Mouse (Mus musculus) lung, postnatal 0 days (tissue): Measurements from ENCODE around the gene Pabpc4. TPM values are rescaled to one million over a fixed set of nuclear protein-coding genes. Genes with fewer than 3 reads are reported as not detected.
"Not testable (repeated sequence)": the region's sequence is repeated elsewhere in the genome, so short reads cannot be mapped to it uniquely, and the experiment has no call there.

Source experiments
- ATAC-seq: fragments of 200-750 bp; cut with Nextera tagmentation; 2 replicates; pipeline ENCODE4 v1.8.0; 2017; ENCODE audit warnings: moderate library complexity
- DNase-seq: peaks from one replicate; pipeline ENCODE4 v3.0.0-alpha.2; 2016; ENCODE audit warnings: low spot score
- H3K27ac ChIP-seq: fragments of 300-500 bp; sonication (generic); 2 replicates; pipeline ENCODE4 v1.5.1; 2014; ENCODE audit warnings: antibody characterized with exemption, mild to moderate bottlenecking, low read length, mixed read lengths
- H3K27me3 ChIP-seq: fragments of 300-500 bp; sonication (generic); replicated peaks from 2 replicates; pipeline ENCODE4 v1.6.1; 2014; ENCODE audit warnings: low read length, mixed read lengths; ENCODE audit not compliant: insufficient read depth
- H3K36me3 ChIP-seq: fragments of 300-500 bp; sonication (generic); 2 replicates; pipeline ENCODE4 v1.6.1; 2014; ENCODE audit warnings: low read length, mixed read lengths; ENCODE audit not compliant: insufficient read depth
- H3K4me1 ChIP-seq: fragments of 300-500 bp; sonication (generic); 2 replicates; pipeline ENCODE4 v1.6.1; 2014; ENCODE audit warnings: antibody characterized with exemption, low read depth, low read length, mixed read lengths; ENCODE audit not compliant: insufficient read depth
- H3K4me2 ChIP-seq: fragments of 300-500 bp; sonication (generic); replicated peaks from 2 replicates; pipeline ENCODE4 v1.6.1; 2014; ENCODE audit warnings: low read depth, mild to moderate bottlenecking, low read length, moderate library complexity, mixed read lengths
- H3K4me3 ChIP-seq: fragments of 300-500 bp; sonication (generic); 2 replicates; pipeline ENCODE4 v1.5.1; 2014; ENCODE audit warnings: low read depth, low read length
- H3K9ac ChIP-seq: fragments of 300-500 bp; sonication (generic); replicated peaks from 2 replicates; pipeline ENCODE4 v1.6.1; 2014; ENCODE audit warnings: low read depth, mild to moderate bottlenecking
- H3K9me3 ChIP-seq: fragments of 300-500 bp; sonication (generic); 2 replicates; pipeline ENCODE4 v1.6.1; 2016; ENCODE audit warnings: low read length, mixed read lengths
- CTCF ChIP-seq: IDR thresholded peaks from 2 replicates; pipeline ENCODE4 v1.5.1; 2016; ENCODE audit warnings: antibody characterized with exemption, mild to moderate bottlenecking
- EP300 ChIP-seq: IDR thresholded peaks from 2 replicates; pipeline ENCODE4 v1.6.1; 2016; ENCODE audit warnings: antibody characterized with exemption, mild to moderate bottlenecking, control low read depth
- WGBS: fragments of 180-500 bp; shearing (Covaris S2); extraction: QIAGEN DNeasy Blood & Tissue Kit; methylation state at CpG from one replicate; pipeline ENCODE4 v1.1.7; 2014; 5-methylcytosine and 5-hydroxymethylcytosine counted together
- polyA plus RNA-seq: library from polyadenylated mRNA; unstranded; fragments of >200 nt; fragmentation: Nextera tagmentation; extraction: Ambion mirVana; gene quantifications from 2 replicates; pipeline ENCODE4 v1.2.1, GENCODE M21; 2015

Pabpc4 gene
- polyA plus RNA-seq, 1 experiment from 2014 or later, result 11.4 TPM

DNA sequence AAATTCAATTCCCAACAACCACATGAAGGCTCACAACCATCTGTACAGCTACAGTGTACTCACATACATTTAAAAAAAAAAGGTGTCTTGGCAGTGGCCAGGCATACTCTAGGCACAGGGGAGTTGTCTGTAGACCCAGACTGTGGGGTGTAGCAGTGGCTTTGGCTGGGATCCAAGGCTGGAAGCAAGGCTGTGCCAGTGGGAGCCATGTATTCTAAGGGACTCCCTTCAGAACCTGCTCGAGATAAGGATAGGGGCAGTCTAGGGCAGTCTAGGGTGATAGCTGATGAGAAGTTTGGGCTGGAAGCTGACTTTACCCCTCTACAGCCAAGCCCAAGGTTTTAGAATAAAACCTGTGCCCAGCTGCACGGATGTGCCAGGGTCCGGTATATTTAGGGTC, 63.9 kb downstream of the Pabpc4 start:
- no peaks in the 10 kb centered on the region for H3K4me1 ChIP-seq
- H3K4me2 ChIP-seq, result no peak overlapping the region
- H3K27ac ChIP-seq, result no peak overlapping the region
- H3K36me3 ChIP-seq, result no peaks in the 10 kb centered on the region
- H3K4me3 ChIP-seq, result no peak overlapping the region
- H3K9me3 ChIP-seq, result no peaks in the 10 kb centered on the region
- WGBS, result 62% methylated on average over 3 of the region's 3 CpGs
- DNase-seq (no peak), ATAC-seq (no peak)
- H3K9ac ChIP-seq, result no peak overlapping the region
- H3K27me3 ChIP-seq, result no peaks in the 10 kb centered on the region; the same call in 1 of the 2 replicates
- no peak for TF ChIP-seq CTCF
- no peak for TF ChIP-seq EP300

DNA sequence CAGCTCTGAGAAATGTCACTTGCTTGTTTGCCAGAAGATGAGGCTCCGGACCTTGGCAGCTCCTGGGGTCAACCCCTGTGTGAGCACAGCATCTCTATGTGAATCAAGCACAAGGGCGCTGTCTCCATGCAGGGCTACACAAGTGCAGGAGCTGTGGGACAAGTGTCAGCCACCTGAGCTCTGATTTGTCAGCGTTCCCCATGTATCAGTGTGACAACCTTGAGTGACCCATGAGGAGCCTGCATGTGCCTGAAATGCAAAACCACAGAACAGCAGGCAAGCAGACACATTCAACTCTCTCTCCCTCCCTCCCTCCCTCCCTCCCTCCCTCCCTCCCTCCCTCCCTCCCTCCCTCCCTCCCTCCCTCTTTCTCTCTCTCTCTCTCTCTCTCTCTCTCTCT, 65.5 kb downstream of the Pabpc4 start:
- ATAC-seq (no peak), DNase-seq (no peak)
- Histone ChIP-seq H3K4me1 (no peaks in the 10 kb centered on the region), H3K9ac (no peak overlapping the region), H3K9me3 (no peaks in the 10 kb centered on the region), H3K27ac (no peak overlapping the region), H3K4me2 (no peak overlapping the region), H3K4me3 (no peak overlapping the region), H3K27me3 (no peaks in the 10 kb centered on the region; the same call in 1 of the 2 replicates), H3K36me3 (no peaks in the 10 kb centered on the region)
- 54% methylated on average over 3 of the region's 3 CpGs for WGBS
- TF ChIP-seq EP300, result no peak
- no peak for TF ChIP-seq CTCF

DNA sequence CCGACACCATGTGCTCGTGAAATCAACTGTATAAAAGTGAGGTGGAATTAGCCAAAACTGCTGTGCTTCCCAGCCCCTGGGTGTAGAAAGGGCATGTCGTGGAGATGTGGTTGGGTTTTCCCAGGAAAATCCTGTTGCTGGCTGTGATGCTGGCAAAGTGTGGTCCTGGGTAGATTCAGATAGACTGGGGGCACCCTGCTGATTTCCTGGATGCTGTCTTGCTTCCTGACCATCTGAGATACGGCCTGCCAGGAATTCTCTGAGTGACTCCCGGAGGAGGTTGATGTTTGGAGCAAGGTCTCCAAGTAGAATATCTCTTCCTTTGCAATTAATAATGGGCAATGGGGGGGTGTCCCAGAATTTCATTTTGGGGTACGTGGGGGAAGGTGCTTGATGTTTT, 66.8 kb downstream of the Pabpc4 start:
- H3K9me3 ChIP-seq, result no peaks in the 10 kb centered on the region
- H3K36me3 ChIP-seq, result no peaks in the 10 kb centered on the region
- no peak overlapping the region for H3K27ac ChIP-seq
- no peak overlapping the region for H3K4me2 ChIP-seq
- ATAC-seq, result no peak
- no peak overlapping the region for H3K4me3 ChIP-seq
- no peak overlapping the region for H3K9ac ChIP-seq
- 58% methylated on average over 6 of the region's 6 CpGs for WGBS
- no peaks in the 10 kb centered on the region for H3K4me1 ChIP-seq
- DNase-seq, result no peak
- no peaks in the 10 kb centered on the region for H3K27me3 ChIP-seq
- TF ChIP-seq EP300, result no peak
- no peak for TF ChIP-seq CTCF

DNA sequence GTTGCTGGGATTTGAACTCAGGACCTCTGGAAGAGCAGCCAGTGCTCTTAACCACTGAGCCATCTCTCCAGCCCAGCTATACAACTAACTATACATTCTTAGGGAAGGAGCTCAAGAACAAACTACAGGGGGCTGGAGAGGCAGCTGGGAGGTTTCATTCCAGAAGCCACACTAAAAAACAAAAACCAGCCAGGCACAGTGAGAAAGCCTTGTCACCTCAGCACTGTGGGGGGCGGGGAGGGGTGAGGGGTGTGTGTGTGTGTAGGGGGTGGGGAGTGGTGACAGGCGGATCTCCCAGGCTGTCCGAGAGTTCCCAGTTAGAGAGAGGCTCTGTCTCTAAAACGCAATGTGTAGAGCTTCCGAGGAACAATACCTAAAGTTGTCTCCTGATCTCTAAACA, 69.2 kb downstream of the Pabpc4 start:
- no peak overlapping the region for H3K4me2 ChIP-seq
- no peaks in the 10 kb centered on the region for H3K36me3 ChIP-seq
- no peak for TF ChIP-seq EP300
- TF ChIP-seq CTCF, result no peak
- no peak for DNase-seq
- H3K4me3 ChIP-seq, result no peak overlapping the region
- H3K9ac ChIP-seq, result no peak overlapping the region
- ATAC-seq, result no peak
- 69% methylated on average over 4 of the region's 5 CpGs for WGBS
- no peaks in the 10 kb centered on the region for H3K4me1 ChIP-seq
- H3K9me3 ChIP-seq, result no peaks in the 10 kb centered on the region
- H3K27me3 ChIP-seq, result no peaks in the 10 kb centered on the region
- H3K27ac ChIP-seq, result no peak overlapping the region

DNA sequence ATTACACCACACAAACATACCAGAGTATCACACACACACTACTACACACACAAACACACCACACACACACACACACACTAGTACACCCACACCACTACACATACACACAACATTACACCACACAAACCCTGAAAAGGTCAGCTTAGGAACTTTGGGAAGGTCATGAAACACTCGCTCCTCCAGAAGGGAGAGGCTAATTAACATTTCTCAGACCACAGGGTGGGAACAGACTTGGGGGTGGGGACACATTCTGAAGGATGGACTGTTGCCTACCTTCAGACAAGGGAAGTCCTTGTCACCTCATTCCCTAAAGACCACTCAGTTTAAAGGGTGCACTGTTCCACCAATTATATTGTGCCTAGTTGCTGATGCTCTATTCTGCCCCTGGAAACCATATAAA, 69.8 kb downstream of the Pabpc4 start:
- H3K4me1 ChIP-seq, ATAC-seq, H3K27me3 ChIP-seq, H3K4me3 ChIP-seq, H3K36me3 ChIP-seq, H3K27ac ChIP-seq, DNase-seq, H3K9ac ChIP-seq, H3K9me3 ChIP-seq, H3K4me2 ChIP-seq: not testable (repeated sequence)
- 73% methylated on average over 1 of the region's 1 CpGs for WGBS

DNA sequence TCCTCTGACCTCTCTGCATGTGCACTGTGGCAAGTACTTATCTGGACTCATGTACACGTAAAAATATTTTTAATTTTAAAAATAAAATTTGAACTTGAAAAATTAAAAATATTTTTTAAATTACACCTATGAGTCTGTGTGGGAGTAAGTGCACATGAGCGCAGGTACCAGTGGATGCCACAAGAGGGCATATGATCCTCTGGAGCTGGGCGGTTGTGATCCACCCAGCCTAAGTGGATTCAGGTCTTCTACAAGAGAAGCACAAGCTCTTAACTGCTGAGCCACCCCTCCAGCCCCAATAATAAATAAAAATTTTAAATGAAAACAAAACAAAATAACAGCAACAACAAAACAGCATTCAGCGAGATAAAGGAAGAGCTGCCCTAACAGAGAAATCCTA, 71.0 kb downstream of the Pabpc4 start:
- ATAC-seq (no peak), DNase-seq (no peak)
- no peaks in the 10 kb centered on the region for H3K27me3 ChIP-seq
- no peaks in the 10 kb centered on the region for H3K9me3 ChIP-seq
- no peak overlapping the region for H3K27ac ChIP-seq
- no peaks in the 10 kb centered on the region for H3K4me1 ChIP-seq
- no peak for TF ChIP-seq EP300
- 98% methylated on average over 4 of the region's 4 CpGs for WGBS
- no peak overlapping the region for H3K4me3 ChIP-seq
- H3K36me3 ChIP-seq, result no peaks in the 10 kb centered on the region
- H3K4me2 ChIP-seq, result no peak overlapping the region
- no peak overlapping the region for H3K9ac ChIP-seq

DNA sequence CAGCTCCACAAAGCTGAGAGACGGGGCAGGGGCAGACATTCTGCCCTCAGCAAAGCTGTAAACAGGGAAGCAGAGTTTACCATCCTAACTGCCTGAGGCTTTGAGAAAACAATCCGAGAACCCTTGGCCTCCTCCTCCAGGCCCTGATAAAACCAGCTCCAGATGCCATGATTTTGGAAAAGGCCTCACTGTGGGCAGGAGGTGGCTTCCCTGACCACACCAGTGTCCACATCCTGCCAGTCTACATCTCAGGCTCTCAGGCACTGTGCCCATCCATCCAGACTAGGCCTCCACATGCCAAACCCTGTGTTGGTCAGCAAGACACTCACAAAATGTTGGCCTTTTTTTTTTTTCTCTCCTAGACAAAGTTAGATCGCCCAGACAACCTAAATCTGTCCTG, 72.0 kb downstream of the Pabpc4 start:
- no peak overlapping the region for H3K4me3 ChIP-seq
- H3K27ac ChIP-seq, result no peak overlapping the region
- no peaks in the 10 kb centered on the region for H3K36me3 ChIP-seq
- DNase-seq (no peak), ATAC-seq (no peak)
- TF ChIP-seq CTCF (no peak), EP300 (no peak)
- H3K4me2 ChIP-seq, result no peak overlapping the region
- H3K9me3 ChIP-seq, result no peaks in the 10 kb centered on the region
- no peak overlapping the region for H3K9ac ChIP-seq
- H3K27me3 ChIP-seq, result no peaks in the 10 kb centered on the region
- WGBS, result 48% methylated on average over 3 of the region's 3 CpGs
- no peaks in the 10 kb centered on the region for H3K4me1 ChIP-seq

DNA sequence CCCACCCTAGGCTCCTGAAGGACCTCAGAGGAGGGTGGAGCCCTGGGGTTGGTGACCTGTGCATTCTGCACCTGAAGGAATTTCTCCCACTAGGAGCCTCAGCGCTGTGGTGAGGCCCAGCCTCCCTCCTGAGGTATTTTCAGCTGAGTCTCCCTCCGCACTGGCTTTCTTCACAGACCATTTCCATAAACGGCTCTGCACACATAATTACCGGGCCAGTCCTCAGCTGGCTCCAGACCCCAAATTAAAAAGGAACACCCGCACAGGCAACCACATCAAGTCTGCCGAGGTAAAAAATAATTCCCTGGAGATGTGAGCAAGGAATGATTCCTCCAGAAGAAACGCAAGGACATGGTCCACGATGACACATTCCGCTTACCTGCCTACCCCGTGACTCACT, 73.1 kb downstream of the Pabpc4 start:
- H3K36me3 ChIP-seq, H3K9me3 ChIP-seq, DNase-seq, H3K4me1 ChIP-seq, H3K4me2 ChIP-seq, H3K4me3 ChIP-seq, H3K9ac ChIP-seq, H3K27me3 ChIP-seq, ATAC-seq, H3K27ac ChIP-seq: not testable (repeated sequence)
- 71% methylated on average over 10 of the region's 10 CpGs for WGBS
